Mouse (Mus musculus): ENCODE results near the gene Usp17lc.
"Not testable (repeated sequence)": the region's sequence is repeated elsewhere in the genome, so short reads cannot be mapped to it uniquely, and the experiment has no call there.

Gene Usp17lc

DNA sequence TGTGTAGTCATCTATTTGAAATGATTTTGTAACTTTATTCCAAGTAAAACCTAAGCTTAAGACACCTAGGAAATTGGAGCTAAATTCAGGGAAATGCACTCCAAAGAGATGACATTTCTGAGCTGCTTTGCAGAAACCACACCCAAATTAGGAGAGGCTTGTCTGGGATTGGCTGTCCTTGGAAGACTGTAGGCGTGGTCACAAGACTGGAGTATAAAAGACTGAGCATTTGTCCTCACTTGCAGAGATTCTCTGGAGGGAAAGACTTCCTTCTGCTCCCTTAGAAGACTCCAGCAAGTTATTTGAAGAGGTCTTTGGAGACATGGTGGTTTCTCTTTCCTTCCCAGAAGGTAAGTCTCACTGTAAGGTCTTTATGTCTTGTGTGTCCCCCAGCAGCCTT, at the start of gene Usp17lc:
Gene Usp17lc, plus strand, starts transcription at position 301 of the 400 bp plus-strand sequence.
- DNase-seq (ENCODE audit: low spot score) = not testable (repeated sequence)

DNA sequence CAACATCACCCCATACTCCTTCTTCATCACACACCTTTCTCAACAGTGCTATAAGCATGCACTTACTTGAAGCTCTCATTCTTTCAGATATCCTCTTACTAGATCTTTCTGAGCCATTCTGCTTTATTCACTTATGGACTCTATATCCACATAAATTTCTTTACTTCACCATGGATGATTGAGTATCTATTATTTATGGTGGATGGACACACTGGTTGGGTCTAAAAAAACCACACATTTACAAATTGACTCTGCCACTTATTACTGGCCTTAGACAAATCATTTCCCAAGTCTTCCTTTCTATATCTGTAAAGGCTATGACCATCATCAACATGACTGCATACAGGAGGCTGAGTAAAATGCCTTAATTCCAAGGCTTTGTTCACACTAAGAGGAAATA, 28.8 kb upstream of the Usp17lc start, which contains the start of gene Olfr603:
Gene Olfr603, minus strand, starts transcription at position 101 of the 400 bp plus-strand sequence.
- no peak for DNase-seq (ENCODE audit: low spot score)

DNA sequence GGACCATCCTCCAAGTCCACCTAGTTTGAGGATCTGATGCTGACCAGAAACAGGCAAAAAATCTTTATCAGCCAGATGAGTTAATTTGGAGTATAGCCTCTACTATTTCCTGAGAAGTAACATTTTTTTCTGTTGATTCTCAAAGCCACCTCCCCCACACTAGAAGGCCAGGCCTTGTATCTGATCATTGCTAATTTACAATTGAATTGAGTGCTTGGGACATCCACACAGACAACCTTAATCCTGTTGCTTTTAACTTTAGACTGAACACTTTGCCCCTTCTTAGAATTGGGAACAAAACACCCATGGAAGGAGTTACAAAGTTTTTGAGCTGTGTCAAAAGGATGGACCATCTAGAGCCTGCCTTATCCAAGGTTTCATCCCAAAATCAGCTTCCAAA, 17.1 kb upstream of the Usp17lc start:
- DNase-seq (ENCODE audit: low spot score) = no peak

DNA sequence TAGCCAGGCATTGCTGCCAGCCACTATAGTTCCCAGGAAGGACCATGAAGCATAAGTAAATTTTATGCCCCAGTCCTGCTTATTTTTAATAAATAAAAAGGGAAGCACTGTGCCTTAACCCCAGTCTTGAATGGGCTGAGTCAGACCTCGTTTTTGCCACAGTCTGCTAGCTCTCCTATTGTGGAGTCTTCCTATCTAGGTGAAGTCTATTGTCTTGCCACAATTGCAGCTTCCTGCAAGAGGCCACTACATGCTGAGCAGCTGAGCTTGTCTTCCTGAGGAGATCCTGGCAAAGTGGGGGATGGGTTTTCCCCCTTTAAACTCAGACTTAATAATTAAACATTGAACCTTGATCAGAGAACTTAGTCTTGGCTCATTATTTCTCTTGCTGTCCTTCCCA, 15.9 kb upstream of the Usp17lc start:
- DNase-seq (ENCODE audit: low spot score) = no peak

DNA sequence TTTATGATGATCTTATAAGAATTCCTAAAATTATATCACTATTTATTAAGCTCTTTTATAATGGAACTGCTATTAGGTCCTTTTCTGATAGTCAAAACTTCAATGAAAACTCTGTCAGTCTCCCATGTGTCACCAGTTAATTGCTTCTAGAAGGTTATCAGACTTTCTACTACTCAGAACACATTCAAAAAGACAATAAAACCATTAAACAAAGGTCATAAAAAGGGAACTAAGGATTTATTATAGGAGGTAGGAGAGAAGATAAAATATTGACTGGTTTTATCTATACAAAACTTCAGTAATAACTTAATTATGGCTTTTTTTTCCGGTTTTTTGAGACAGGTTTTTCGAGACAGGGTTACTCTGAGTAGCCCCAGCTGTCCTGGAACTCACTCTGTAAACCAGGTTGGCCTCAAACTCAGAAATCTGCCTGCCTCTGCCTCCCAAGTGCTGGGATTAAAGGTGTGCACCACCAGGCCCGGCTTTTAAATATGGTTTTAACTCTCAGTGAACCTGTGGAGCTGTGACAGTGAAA, 8.3 kb upstream of the Usp17lc start:
- DNase-seq (ENCODE audit: low spot score) = not testable (repeated sequence)

DNA sequence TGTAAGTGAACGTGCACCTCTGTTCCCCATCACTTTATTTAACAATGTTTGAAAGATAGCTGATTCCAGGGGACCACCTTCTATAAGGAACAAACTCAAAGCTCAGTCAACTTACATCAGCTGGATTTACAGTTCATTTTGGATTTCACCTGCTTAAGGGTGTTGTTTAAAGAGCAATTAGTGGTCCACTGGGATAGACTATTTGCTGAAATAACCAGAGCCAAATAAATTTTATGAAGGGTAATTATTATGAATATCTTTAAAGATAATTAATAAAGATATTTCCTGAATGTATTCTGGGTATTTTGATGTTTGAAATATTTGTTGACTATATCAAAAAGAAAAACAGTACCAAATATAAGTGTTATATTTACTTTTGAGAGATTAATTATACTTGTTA, 30.5 kb downstream of the Usp17lc start, which contains the start of gene Olfr605:
Gene Olfr605, minus strand, starts transcription at position 101 of the 400 bp plus-strand sequence.
- no peak for DNase-seq (ENCODE audit: low spot score)

DNA sequence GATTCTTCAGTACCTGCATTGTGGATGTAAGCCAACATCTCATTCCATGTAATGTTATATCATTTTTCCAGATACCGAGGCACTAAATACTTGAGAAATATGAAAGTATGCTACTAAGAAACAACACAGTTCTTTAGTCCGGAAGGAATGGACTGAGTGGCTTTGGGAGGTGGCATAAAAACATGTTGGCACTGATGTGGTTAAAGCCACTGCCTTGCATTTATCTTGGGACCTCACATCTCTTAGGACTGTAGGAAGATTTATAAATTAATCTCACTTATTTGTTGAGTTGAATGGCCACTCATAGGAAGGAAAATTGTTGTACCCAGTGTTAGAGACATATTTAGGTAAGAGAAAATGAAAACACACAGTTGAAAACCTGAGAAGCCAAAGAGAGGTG, 33.9 kb downstream of the Usp17lc start, which contains the start of gene Olfr606:
Gene Olfr606, plus strand, starts transcription at position 301 of the 400 bp plus-strand sequence.
- no peak for DNase-seq (ENCODE audit: low spot score)

DNA sequence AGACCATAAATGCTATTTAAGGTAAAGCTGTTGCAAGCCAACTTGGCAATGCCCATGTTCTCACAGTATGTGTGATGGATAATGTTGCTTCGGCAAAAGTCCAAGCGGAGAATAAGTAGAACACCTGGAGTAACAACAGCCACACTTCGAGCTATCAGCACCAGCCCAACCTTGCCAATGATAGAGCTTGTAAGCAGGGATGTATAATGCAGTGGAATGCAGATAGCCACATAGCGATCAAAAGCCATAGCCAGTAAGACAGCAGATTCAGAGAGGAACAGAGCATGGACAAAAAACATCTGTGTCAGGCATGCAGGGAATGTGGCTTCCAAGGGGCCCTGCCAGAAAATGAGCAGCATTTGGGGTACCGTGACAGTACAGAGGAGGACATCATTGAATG, 45.7 kb downstream of the Usp17lc start:
- DNase-seq (ENCODE audit: low spot score) = no peak

Measured in ovary, postnatal 10 days (tissue).